Mouse (Mus musculus): ENCODE measurements around the gene D11Wsu47e.

GRCm38 (mm10) chr11:113684707-113685426 is 655 bp downstream of the D11Wsu47e start:
- no peak for TF ChIP-seq CTCF (IDR thresholded peaks at IDR 0.05; ENCODE audit: extremely low read depth, insufficient read length, insufficient replicate concordance, low read depth, low read length)
- no peak for TF ChIP-seq POLR2A (IDR thresholded peaks at IDR 0.05; ENCODE audit: low read depth, low read length)

Measured in small intestine, adult 2 months (tissue).